Mouse (Mus musculus): Measurements from ENCODE around the gene Sprr1a.
"Not testable (repeated sequence)": the region's sequence is repeated elsewhere in the genome, so short reads cannot be mapped to it uniquely, and the experiment has no call there.

Gene Sprr1a

GRCm38 (mm10) chr3:92485863-92486262 is at the start of gene Sprr1a:
Gene Sprr1a, minus strand, starts transcription at chr3:92485895.
- Histone ChIP-seq H3K27me3 (ENCODE audit: control insufficient read depth, insufficient read depth, low read length, poor library complexity, severe bottlenecking) (no peaks in the 10 kb centered on the region), H3K36me3 (ENCODE audit: control insufficient read depth, insufficient read depth, low read length, poor library complexity, severe bottlenecking) (no peaks in the 10 kb centered on the region)
- no peak for DNase-seq (ENCODE audit: low read depth, low spot score)

GRCm38 (mm10) chr3:92534411-92534810 is 48.7 kb upstream of the Sprr1a start, which contains the start of gene 2310046K23Rik:
Gene 2310046K23Rik, minus strand, starts transcription at chr3:92534511.
- no peak for DNase-seq (ENCODE audit: low read depth, low spot score)
- H3K36me3 ChIP-seq (ENCODE audit: control insufficient read depth, insufficient read depth, low read length, poor library complexity, severe bottlenecking) = no peaks in the 10 kb centered on the region
- no peaks in the 10 kb centered on the region for H3K27me3 ChIP-seq (ENCODE audit: control insufficient read depth, insufficient read depth, low read length, poor library complexity, severe bottlenecking)

DNA sequence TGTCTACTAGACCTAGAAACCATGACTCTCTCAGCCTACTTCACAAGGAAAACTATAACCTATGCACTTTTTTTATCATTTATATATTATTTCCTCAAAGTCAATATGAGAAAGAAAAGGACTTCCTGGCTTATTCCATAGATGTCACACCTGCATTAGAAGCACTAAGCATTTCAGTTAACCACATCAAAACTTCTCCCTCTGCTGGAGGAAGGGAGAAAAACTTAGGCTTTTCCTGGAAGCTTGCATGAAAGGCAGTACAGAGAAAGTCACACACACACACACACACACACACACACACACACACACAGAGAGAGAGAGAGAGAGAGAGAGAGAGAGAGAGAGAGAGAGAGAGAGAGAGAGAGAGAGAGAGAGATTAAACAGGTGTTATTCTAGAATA is 26.6 kb upstream of the Sprr1a start:
- Histone ChIP-seq H3K27me3 (ENCODE audit: control insufficient read depth, insufficient read depth, low read length, poor library complexity, severe bottlenecking) (no peaks in the 10 kb centered on the region), H3K36me3 (ENCODE audit: control insufficient read depth, insufficient read depth, low read length, poor library complexity, severe bottlenecking) (no peaks in the 10 kb centered on the region)
- no peak for DNase-seq (ENCODE audit: low read depth, low spot score)

- Histone ChIP-seq H3K36me3 (ENCODE audit: control insufficient read depth, insufficient read depth, low read length, poor library complexity, severe bottlenecking) (no peaks in the 10 kb centered on the region), H3K27me3 (ENCODE audit: control insufficient read depth, insufficient read depth, low read length, poor library complexity, severe bottlenecking) (no peaks in the 10 kb centered on the region)
- DNase-seq (ENCODE audit: low read depth, low spot score) = no peak
These were observed 25.1 kb upstream of the Sprr1a start for GRCm38 (mm10) chr3:92510786-92511185.

- H3K36me3 ChIP-seq (ENCODE audit: control insufficient read depth, insufficient read depth, low read length, poor library complexity, severe bottlenecking) = no peaks in the 10 kb centered on the region
- DNase-seq (ENCODE audit: low read depth, low spot score) = no peak
- H3K27me3 ChIP-seq (ENCODE audit: control insufficient read depth, insufficient read depth, low read length, poor library complexity, severe bottlenecking) = no peaks in the 10 kb centered on the region
These were observed 22.5 kb upstream of the Sprr1a start for GRCm38 (mm10) chr3:92508185-92508584.

- no peak for DNase-seq (ENCODE audit: low read depth, low spot score)
- no peaks in the 10 kb centered on the region for H3K27me3 ChIP-seq (ENCODE audit: control insufficient read depth, insufficient read depth, low read length, poor library complexity, severe bottlenecking)
- no peaks in the 10 kb centered on the region for H3K36me3 ChIP-seq (ENCODE audit: control insufficient read depth, insufficient read depth, low read length, poor library complexity, severe bottlenecking)
These were observed 17.8 kb upstream of the Sprr1a start for GRCm38 (mm10) chr3:92503528-92503927.

DNA sequence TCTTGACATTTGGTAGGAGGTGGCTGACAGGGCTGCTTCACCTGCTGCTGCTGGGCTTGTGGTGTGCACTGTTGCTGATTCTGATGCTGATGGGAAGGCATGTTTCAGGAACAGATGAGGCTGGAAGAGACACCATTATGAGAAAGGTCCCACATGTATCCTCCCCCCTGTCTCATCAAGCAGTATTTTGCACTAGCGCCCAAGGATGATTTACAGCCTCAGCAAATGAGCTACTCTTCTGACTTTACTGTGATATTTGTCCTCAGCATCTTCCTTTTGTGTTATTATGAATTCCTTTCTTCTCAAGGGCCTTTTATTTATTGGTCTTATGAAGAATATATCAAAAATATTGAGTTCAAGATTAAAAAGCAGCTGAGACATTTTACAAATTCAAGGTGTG is 14.7 kb upstream of the Sprr1a start, which contains the start of gene Sprr4:
Gene Sprr4 (minus strand): TSS at position 101 of the 400 bp plus-strand sequence.
- no peak for DNase-seq (ENCODE audit: low read depth, low spot score)
- Histone ChIP-seq H3K36me3 (ENCODE audit: control insufficient read depth, insufficient read depth, low read length, poor library complexity, severe bottlenecking) (no peaks in the 10 kb centered on the region), H3K27me3 (ENCODE audit: control insufficient read depth, insufficient read depth, low read length, poor library complexity, severe bottlenecking) (no peaks in the 10 kb centered on the region)

- not testable (repeated sequence) for H3K27me3 ChIP-seq (ENCODE audit: control insufficient read depth, insufficient read depth, low read length, poor library complexity, severe bottlenecking); DNase-seq (ENCODE audit: low read depth, low spot score); H3K36me3 ChIP-seq (ENCODE audit: control insufficient read depth, insufficient read depth, low read length, poor library complexity, severe bottlenecking)
These were observed 4.6 kb upstream of the Sprr1a start for GRCm38 (mm10) chr3:92490262-92490661.

DNA sequence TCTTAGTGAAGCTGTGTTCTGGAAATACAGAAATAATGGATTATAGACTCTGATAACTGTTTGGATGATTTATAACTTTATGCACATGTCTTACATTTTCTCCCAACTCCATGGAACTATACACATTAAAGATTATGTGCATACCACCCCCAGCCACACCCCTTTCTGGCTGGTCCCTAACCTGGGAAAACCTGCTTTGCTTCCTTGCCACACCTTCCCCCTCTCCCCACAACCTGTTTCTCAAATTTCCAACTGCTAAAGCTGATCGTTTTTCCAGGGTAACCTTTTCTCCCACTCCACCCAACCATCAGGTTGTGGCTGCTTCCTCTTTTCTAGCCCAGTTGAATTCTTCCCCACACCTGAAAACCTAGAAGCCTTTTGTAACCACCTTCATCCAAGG is 612 bp upstream of the Sprr1a start:
- Histone ChIP-seq H3K27me3 (ENCODE audit: control insufficient read depth, insufficient read depth, low read length, poor library complexity, severe bottlenecking) (no peaks in the 10 kb centered on the region), H3K36me3 (ENCODE audit: control insufficient read depth, insufficient read depth, low read length, poor library complexity, severe bottlenecking) (no peaks in the 10 kb centered on the region)
- no peak for DNase-seq (ENCODE audit: low read depth, low spot score)

- not testable (repeated sequence) for H3K27me3 ChIP-seq (ENCODE audit: control insufficient read depth, insufficient read depth, low read length, poor library complexity, severe bottlenecking); DNase-seq (ENCODE audit: low read depth, low spot score); H3K36me3 ChIP-seq (ENCODE audit: control insufficient read depth, insufficient read depth, low read length, poor library complexity, severe bottlenecking)
These were observed 4.4 kb downstream of the Sprr1a start for GRCm38 (mm10) chr3:92481249-92481648.

GRCm38 (mm10) chr3:92470111-92470510 is 15.6 kb downstream of the Sprr1a start:
- no peak for DNase-seq (ENCODE audit: low read depth, low spot score)

DNA sequence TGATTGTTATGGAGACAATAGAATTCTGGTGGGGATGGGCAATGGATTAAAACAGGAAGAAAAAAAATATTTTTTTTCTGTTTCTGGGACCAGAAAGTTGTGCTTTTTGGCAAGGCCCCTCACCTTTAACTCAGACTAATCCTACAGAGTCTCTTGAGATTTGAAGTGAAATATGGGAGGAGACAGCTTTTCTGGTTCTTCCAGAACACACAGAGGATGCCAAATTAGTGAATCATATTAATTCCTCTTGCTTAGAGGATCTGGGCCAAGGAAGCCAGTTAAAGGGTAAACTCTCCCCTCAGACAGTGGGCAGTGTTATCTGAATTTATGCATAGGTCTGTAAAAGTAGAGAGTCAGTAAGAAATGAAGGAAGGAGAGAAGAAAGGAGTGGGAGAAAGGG is 18.3 kb downstream of the Sprr1a start:
- Histone ChIP-seq H3K27me3 (ENCODE audit: control insufficient read depth, insufficient read depth, low read length, poor library complexity, severe bottlenecking) (no peaks in the 10 kb centered on the region; the same call in 1 of the 2 replicates), H3K36me3 (ENCODE audit: control insufficient read depth, insufficient read depth, low read length, poor library complexity, severe bottlenecking) (no peaks in the 10 kb centered on the region)
- DNase-seq (ENCODE audit: low read depth, low spot score) = no peak

More at GRCm38 (mm10) chr3:92470111-92470510, 15.6 kb downstream of the Sprr1a start:
- no peaks in the 10 kb centered on the region; the same call in 1 of the 2 replicates for H3K27me3 ChIP-seq (ENCODE audit: control insufficient read depth, insufficient read depth, low read length, poor library complexity, severe bottlenecking)
- H3K36me3 ChIP-seq (ENCODE audit: control insufficient read depth, insufficient read depth, low read length, poor library complexity, severe bottlenecking) = no peaks in the 10 kb centered on the region

GRCm38 (mm10) chr3:92466576-92466975 is 19.1 kb downstream of the Sprr1a start:
- no peak for DNase-seq (ENCODE audit: low read depth, low spot score)
- no peaks in the 10 kb centered on the region for H3K36me3 ChIP-seq (ENCODE audit: control insufficient read depth, insufficient read depth, low read length, poor library complexity, severe bottlenecking)
- H3K27me3 ChIP-seq (ENCODE audit: control insufficient read depth, insufficient read depth, low read length, poor library complexity, severe bottlenecking) = no peaks in the 10 kb centered on the region

- DNase-seq (ENCODE audit: low read depth, low spot score) = no peak
- Histone ChIP-seq H3K36me3 (ENCODE audit: control insufficient read depth, insufficient read depth, low read length, poor library complexity, severe bottlenecking) (no peaks in the 10 kb centered on the region), H3K27me3 (ENCODE audit: control insufficient read depth, insufficient read depth, low read length, poor library complexity, severe bottlenecking) (no peaks in the 10 kb centered on the region)
These were observed 27.1 kb downstream of the Sprr1a start, which contains the start of gene Sprr3 for GRCm38 (mm10) chr3:92458620-92459019. Gene Sprr3, minus strand, starts transcription at chr3:92458720.

DNA sequence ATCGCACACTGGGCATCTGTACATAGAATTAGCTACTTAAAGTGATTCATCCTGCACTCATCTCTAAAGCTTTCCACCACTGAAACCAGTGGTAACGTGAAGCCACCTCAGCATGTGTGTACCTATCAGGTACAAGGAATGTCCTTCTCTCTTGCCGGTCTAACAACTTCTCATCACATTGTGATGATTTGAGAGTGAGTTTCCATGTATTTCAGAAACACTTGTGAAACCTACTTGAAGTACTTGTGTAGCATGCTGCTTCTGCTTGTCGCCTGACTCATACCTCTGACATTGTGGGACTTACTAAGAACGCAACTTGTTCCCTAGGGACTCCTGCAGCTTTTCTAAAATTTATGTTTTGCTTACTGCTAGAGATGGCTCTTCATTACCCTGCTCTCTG is 30.5 kb downstream of the Sprr1a start:
- no peak for DNase-seq (ENCODE audit: low read depth, low spot score)
- Histone ChIP-seq H3K36me3 (ENCODE audit: control insufficient read depth, insufficient read depth, low read length, poor library complexity, severe bottlenecking) (no peaks in the 10 kb centered on the region), H3K27me3 (ENCODE audit: control insufficient read depth, insufficient read depth, low read length, poor library complexity, severe bottlenecking) (no peaks in the 10 kb centered on the region)

GRCm38 (mm10) chr3:92440177-92440576 is 45.5 kb downstream of the Sprr1a start:
- Histone ChIP-seq H3K36me3 (ENCODE audit: control insufficient read depth, insufficient read depth, low read length, poor library complexity, severe bottlenecking) (no peaks in the 10 kb centered on the region), H3K27me3 (ENCODE audit: control insufficient read depth, insufficient read depth, low read length, poor library complexity, severe bottlenecking) (no peaks in the 10 kb centered on the region)
- DNase-seq (ENCODE audit: low read depth, low spot score) = no peak

Measured in splenic B cell, adult 2 months (primary cell).